Mouse (Mus musculus) embryonic facial prominence, embryonic 13.5 days (tissue): ENCODE results near the gene Klrg1. TPM values are rescaled to one million over a fixed set of nuclear protein-coding genes. Genes with fewer than 3 reads are reported as not detected.

Experiments
- ATAC-seq: fragments of 200-750 bp; cut with Nextera tagmentation; 2 replicates; pipeline ENCODE4 v1.8.0; 2017; ENCODE audit warnings: low read depth; ENCODE audit not compliant: insufficient number of reproducible peaks, insufficient read depth, low FRiP score, low TSS enrichment
- H3K27ac ChIP-seq: fragments of 300-500 bp; sonication (generic); 2 replicates; pipeline ENCODE4 v1.5.1; 2015; ENCODE audit warnings: moderate library complexity, mild to moderate bottlenecking, inconsistent platforms
- H3K27me3 ChIP-seq: fragments of 300-500 bp; sonication (generic); 2 replicates; pipeline ENCODE4 v1.6.1; 2015; ENCODE audit warnings: mild to moderate bottlenecking, inconsistent platforms
- H3K36me3 ChIP-seq: fragments of 300-500 bp; sonication (generic); 2 replicates; pipeline ENCODE4 v1.6.1; 2015; ENCODE audit warnings: mild to moderate bottlenecking, inconsistent platforms
- H3K4me1 ChIP-seq: fragments of 300-500 bp; sonication (generic); 2 replicates; pipeline ENCODE4 v1.6.1; 2015; ENCODE audit warnings: inconsistent platforms
- H3K4me2 ChIP-seq: fragments of 300-500 bp; sonication (generic); 2 replicates; pipeline ENCODE4 v1.6.1; 2015; ENCODE audit warnings: moderate library complexity, mild to moderate bottlenecking, inconsistent platforms
- H3K4me3 ChIP-seq: fragments of 300-500 bp; sonication (generic); 2 replicates; pipeline ENCODE4 v1.5.1; 2015; ENCODE audit warnings: mild to moderate bottlenecking, inconsistent platforms
- H3K9ac ChIP-seq: fragments of 300-500 bp; sonication (generic); 2 replicates; pipeline ENCODE4 v1.6.1; 2015; ENCODE audit warnings: mild to moderate bottlenecking, inconsistent platforms
- H3K9me3 ChIP-seq: fragments of 300-500 bp; sonication (generic); 2 replicates; pipeline ENCODE4 v1.6.1; 2016; ENCODE audit warnings: inconsistent platforms
- WGBS: fragments of 180-500 bp; shearing (Covaris S2); methylation state at CpG from one replicate; pipeline ENCODE4 v1.1.7; 2015; ENCODE audit warnings: mixed read lengths; 5-methylcytosine and 5-hydroxymethylcytosine counted together
- polyA plus RNA-seq: library from polyadenylated mRNA; unstranded; fragments of >200 nt; fragmentation: Nextera tagmentation; extraction: Ambion mirVana; gene quantifications from 2 replicates; pipeline ENCODE4 v1.2.1, GENCODE M21; 2015

Gene Klrg1
- polyA plus RNA-seq, result not detected in 2 replicates

GRCm38 (mm10) chr6:122282782-122283181, at the start of gene Klrg1:
Gene Klrg1 (minus strand): TSS chr6:122282882.
- no peak within 1 kb of the TSS for H3K27ac ChIP-seq
- H3K4me2 ChIP-seq, result no peak within 1 kb of the TSS
- WGBS, result 74% methylated on average over 6 of the region's 6 CpGs
- ATAC-seq, result no peak
- H3K4me3 ChIP-seq, result no peak within 1 kb of the TSS
- no peak within 1 kb of the TSS for H3K9ac ChIP-seq
- H3K9me3 ChIP-seq, result no peaks in the 10 kb centered on the region
- no peaks in the 10 kb centered on the region for H3K36me3 ChIP-seq
- H3K4me1 ChIP-seq, result no peaks in the 10 kb centered on the region
- H3K27me3 ChIP-seq, result no peaks in the 10 kb centered on the region

GRCm38 (mm10) chr6:122325361-122325975, 42.8 kb upstream of the Klrg1 start:
- H3K9me3 ChIP-seq, result no peaks in the 10 kb centered on the region
- no peaks in the 10 kb centered on the region for H3K4me1 ChIP-seq
- H3K27ac ChIP-seq, result no peak overlapping the region
- H3K36me3 ChIP-seq, result peaks cover 65% of the 10 kb centered on the region
- 91% methylated on average over 6 of the region's 6 CpGs for WGBS
- H3K4me2 ChIP-seq, result no peak overlapping the region
- no peak overlapping the region for H3K4me3 ChIP-seq
- no peak for ATAC-seq
- no peak overlapping the region for H3K9ac ChIP-seq
- H3K27me3 ChIP-seq, result no peaks in the 10 kb centered on the region

GRCm38 (mm10) chr6:122318726-122319125, 36.0 kb upstream of the Klrg1 start:
- no peaks in the 10 kb centered on the region for H3K27me3 ChIP-seq
- no peak for ATAC-seq
- no peak overlapping the region for H3K4me2 ChIP-seq
- WGBS, result 91% methylated on average over 1 of the region's 1 CpGs
- no peak overlapping the region for H3K4me3 ChIP-seq
- H3K9ac ChIP-seq, result no peak overlapping the region
- H3K36me3 ChIP-seq, result peaks cover 96% of the 10 kb centered on the region
- H3K9me3 ChIP-seq, result no peaks in the 10 kb centered on the region
- H3K4me1 ChIP-seq, result no peaks in the 10 kb centered on the region
- H3K27ac ChIP-seq, result no peak overlapping the region

GRCm38 (mm10) chr6:122310187-122310820, 27.6 kb upstream of the Klrg1 start:
- peak overlapping the region; percentile 91 for H3K9ac ChIP-seq
- 55% methylated on average over 5 of the region's 5 CpGs for WGBS
- H3K27ac ChIP-seq, result no peak overlapping the region
- H3K4me3 ChIP-seq, result peak overlapping the region; percentile 91
- H3K4me2 ChIP-seq, result peak overlapping the region; percentile 80
- no peak for ATAC-seq
- H3K9me3 ChIP-seq, result no peaks in the 10 kb centered on the region
- H3K36me3 ChIP-seq, result peaks cover 30% of the 10 kb centered on the region
- H3K4me1 ChIP-seq, result peaks cover 17% of the 10 kb centered on the region
- no peaks in the 10 kb centered on the region for H3K27me3 ChIP-seq

- Histone ChIP-seq H3K9me3 (no peaks in the 10 kb centered on the region), H3K4me1 (peaks cover 17% of the 10 kb centered on the region), H3K27me3 (no peaks in the 10 kb centered on the region), H3K9ac (peak overlapping the region; percentile 91), H3K4me2 (peak overlapping the region; percentile 80), H3K4me3 (peak overlapping the region; percentile 91), H3K36me3 (peaks cover 23% of the 10 kb centered on the region), H3K27ac (peak overlapping the region; percentile 82; the same call in 1 of the 2 replicates)
- no peak for ATAC-seq
- 6% methylated on average over 11 of the region's 11 CpGs for whole genome bisulfite sequencing
Measured at GRCm38 (mm10) chr6:122309446-122309960, 26.8 kb upstream of the Klrg1 start.

- peak within 1 kb of the TSS; percentile 80 for H3K4me2 ChIP-seq
- ATAC-seq, result peak; percentile 100
- peak within 1 kb of the TSS; percentile 91 for H3K9ac ChIP-seq
- H3K27ac ChIP-seq, result peak within 1 kb of the TSS; percentile 82
- H3K36me3 ChIP-seq, result peaks cover 16% of the 10 kb centered on the region
- H3K27me3 ChIP-seq, result no peaks in the 10 kb centered on the region
- WGBS, result under 1% methylated on average over 49 of the region's 49 CpGs
- peaks cover 20% of the 10 kb centered on the region for H3K4me1 ChIP-seq
- H3K9me3 ChIP-seq, result no peaks in the 10 kb centered on the region
- peak within 1 kb of the TSS; percentile 91 for H3K4me3 ChIP-seq
Measured at GRCm38 (mm10) chr6:122308505-122309393, 26.1 kb upstream of the Klrg1 start, which contains the start of gene M6pr. Gene M6pr (plus strand): TSS chr6:122308720.

GRCm38 (mm10) chr6:122308136-122308504, 25.4 kb upstream of the Klrg1 start:
- Histone ChIP-seq H3K9ac (no peak overlapping the region), H3K4me1 (peaks cover 22% of the 10 kb centered on the region), H3K4me3 (peak overlapping the region; percentile 91), H3K27ac (0 out of 2 replicates have a peak overlapping the region, but pooled peaks have one; percentile 28), H3K27me3 (no peaks in the 10 kb centered on the region), H3K4me2 (peak overlapping the region; percentile 80), H3K9me3 (no peaks in the 10 kb centered on the region), H3K36me3 (peaks cover 9% of the 10 kb centered on the region)
- WGBS, result 71% methylated on average over 6 of the region's 6 CpGs
- ATAC-seq, result peak; percentile 4; the same call in 1 of the 2 replicates

GRCm38 (mm10) chr6:122306707-122307106, 24.0 kb upstream of the Klrg1 start:
- H3K9me3 ChIP-seq, result no peaks in the 10 kb centered on the region
- no peak overlapping the region for H3K27ac ChIP-seq
- ATAC-seq, result no peak
- H3K9ac ChIP-seq, result no peak overlapping the region
- WGBS, result 85% methylated on average over 4 of the region's 4 CpGs
- no peaks in the 10 kb centered on the region for H3K36me3 ChIP-seq
- H3K27me3 ChIP-seq, result no peaks in the 10 kb centered on the region
- no peak overlapping the region for H3K4me3 ChIP-seq
- peaks cover 22% of the 10 kb centered on the region for H3K4me1 ChIP-seq
- no peak overlapping the region for H3K4me2 ChIP-seq

GRCm38 (mm10) chr6:122304790-122305555, 22.3 kb upstream of the Klrg1 start:
- no peaks in the 10 kb centered on the region for H3K9me3 ChIP-seq
- 83% methylated on average over 12 of the region's 12 CpGs for WGBS
- H3K27ac ChIP-seq, result no peak overlapping the region
- peaks cover 12% of the 10 kb centered on the region for H3K4me1 ChIP-seq
- no peak overlapping the region for H3K9ac ChIP-seq
- no peak overlapping the region for H3K4me2 ChIP-seq
- no peak for ATAC-seq
- no peaks in the 10 kb centered on the region for H3K27me3 ChIP-seq
- no peak overlapping the region for H3K4me3 ChIP-seq
- no peaks in the 10 kb centered on the region for H3K36me3 ChIP-seq

- H3K27ac ChIP-seq, result no peak overlapping the region
- no peak for ATAC-seq
- H3K4me2 ChIP-seq, result no peak overlapping the region
- WGBS, result 33% methylated on average over 6 of the region's 6 CpGs
- peaks cover 6% of the 10 kb centered on the region for H3K4me1 ChIP-seq
- H3K36me3 ChIP-seq, result no peaks in the 10 kb centered on the region
- H3K27me3 ChIP-seq, result no peaks in the 10 kb centered on the region
- H3K9me3 ChIP-seq, result no peaks in the 10 kb centered on the region
- H3K4me3 ChIP-seq, result no peak overlapping the region
- H3K9ac ChIP-seq, result no peak overlapping the region
Measured at GRCm38 (mm10) chr6:122304355-122304754, 21.7 kb upstream of the Klrg1 start.

- H3K27me3 ChIP-seq, result no peaks in the 10 kb centered on the region
- WGBS, result 66% methylated on average over 9 of the region's 9 CpGs
- no peak for ATAC-seq
- H3K9ac ChIP-seq, result peak overlapping the region; percentile 32; the same call in 1 of the 2 replicates
- no peak overlapping the region for H3K4me3 ChIP-seq
- peaks cover 5% of the 10 kb centered on the region for H3K4me1 ChIP-seq
- 0 out of 2 replicates have a peak overlapping the region, but pooled peaks have one; percentile 44 for H3K27ac ChIP-seq
- no peak overlapping the region for H3K4me2 ChIP-seq
- H3K9me3 ChIP-seq, result no peaks in the 10 kb centered on the region
- H3K36me3 ChIP-seq, result no peaks in the 10 kb centered on the region
Measured at GRCm38 (mm10) chr6:122303526-122303925, 20.8 kb upstream of the Klrg1 start.
